Mouse (Mus musculus): Measurements from ENCODE around the gene Adam12. TPM values are rescaled to one million over a fixed set of nuclear protein-coding genes. Genes with fewer than 3 reads are reported as not detected.

Gene Adam12
- total and polyA plus RNA-seq, 2 experiments: 0.28 TPM

DNA sequence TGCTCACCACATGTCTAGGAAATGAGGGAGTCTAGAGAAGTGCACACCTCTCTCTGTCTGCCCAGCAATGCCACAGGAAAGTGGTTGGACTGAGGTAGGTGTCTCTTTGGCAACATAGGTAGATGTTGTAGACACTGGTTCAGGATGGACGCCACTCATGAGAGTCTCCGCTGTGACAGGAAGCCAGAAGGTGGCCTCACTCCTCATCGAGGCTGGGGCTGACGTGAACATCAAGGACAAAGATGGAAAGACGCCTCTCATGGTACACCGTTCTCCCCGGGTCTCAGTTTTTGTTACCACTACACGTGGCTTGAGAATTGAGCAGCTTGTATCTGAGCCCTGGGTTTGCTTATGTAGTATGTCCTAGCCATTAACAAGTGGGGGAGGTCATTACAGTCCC is 352.2 kb downstream of the Adam12 start:
- H3K4me1 ChIP-seq (ENCODE audit: control insufficient read depth, insufficient read depth, low read length): no peaks in the 10 kb centered on the region
- H3K27me3 ChIP-seq (ENCODE audit: control insufficient read depth, insufficient read depth, low read length): no peaks in the 10 kb centered on the region
- DNase-seq (ENCODE audit: extremely low read depth, low read depth, low spot score): no peak
- H3K79me2 ChIP-seq (ENCODE audit: control insufficient read depth, insufficient read depth, low read length): no peaks in the 10 kb centered on the region
- H3K9ac ChIP-seq (ENCODE audit: low read depth, low read length): no peak overlapping the region
- H3K36me3 ChIP-seq (ENCODE audit: control insufficient read depth, insufficient read depth, low read length): no peaks in the 10 kb centered on the region
- no peak overlapping the region for H3K4me3 ChIP-seq (ENCODE audit: insufficient read depth, low read depth, low read length)
- WGBS: 94% methylated on average over 8 of the region's 8 CpGs
- H3K27ac ChIP-seq (replicated peaks; ENCODE audit: insufficient read depth, low read depth, low read length): no peak overlapping the region
- no peak for TF ChIP-seq CTCF (IDR thresholded peaks at IDR 0.05; ENCODE audit: low read depth, low read length)
- TF ChIP-seq POLR2A (IDR thresholded peaks at IDR 0.05; ENCODE audit: extremely low read depth, insufficient read depth, low read length): no peak

DNA sequence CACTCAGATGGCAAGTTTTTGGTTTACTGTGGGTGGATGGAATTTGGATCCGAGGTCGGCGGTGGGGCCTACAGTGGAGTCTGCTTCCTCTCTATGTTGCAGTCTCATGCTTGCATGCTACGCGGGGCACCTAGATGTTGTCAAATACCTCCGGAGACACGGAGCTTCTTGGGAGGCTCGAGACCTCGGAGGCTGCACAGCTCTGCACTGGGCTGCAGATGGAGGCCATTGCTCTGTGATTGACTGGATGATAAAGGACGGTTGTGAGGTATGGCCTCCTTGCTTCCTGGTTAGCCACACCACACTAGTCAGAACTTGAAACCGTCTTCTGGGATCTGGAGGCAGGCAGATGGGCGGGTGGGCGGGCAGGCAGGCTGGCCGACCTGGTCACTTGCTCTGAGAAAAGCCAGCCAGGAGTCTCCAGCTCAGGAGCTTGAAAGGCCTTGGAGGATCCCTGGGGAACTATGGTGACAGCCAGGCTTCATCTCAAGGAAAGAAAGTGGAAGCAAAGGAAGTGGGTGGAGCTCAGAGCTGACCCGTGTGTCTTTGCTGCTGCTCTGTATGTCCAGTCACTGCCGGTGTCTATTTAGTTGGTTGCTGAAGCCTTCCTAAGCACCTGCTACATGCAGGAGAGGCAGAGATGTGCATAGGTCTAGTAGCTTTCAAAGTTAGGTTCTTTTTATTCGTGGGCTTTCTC is 355.2 kb downstream of the Adam12 start:
- WGBS: 80% methylated on average over 17 of the region's 17 CpGs
- H3K4me3 ChIP-seq (ENCODE audit: insufficient read depth, low read depth, low read length): no peak overlapping the region

DNA sequence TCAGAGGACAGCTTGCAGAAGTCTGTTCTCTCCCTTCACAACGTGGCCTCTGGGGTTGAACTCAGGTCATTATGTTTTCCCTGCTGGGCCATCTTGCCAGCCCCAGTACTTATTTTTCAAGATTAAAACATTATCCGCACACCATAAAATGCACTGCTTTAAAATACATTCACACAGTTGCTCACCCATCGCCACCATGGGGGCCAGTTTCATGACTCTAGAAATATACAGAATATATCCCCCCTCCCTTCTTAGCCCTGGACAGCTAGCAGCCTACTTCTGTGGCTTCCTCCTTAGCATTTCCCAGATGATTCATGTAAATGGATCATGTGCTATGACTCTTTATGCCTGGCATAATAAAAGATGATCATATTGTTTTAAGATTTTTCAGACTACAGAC is 355.8 kb downstream of the Adam12 start:
- no peak overlapping the region for H3K4me3 ChIP-seq (ENCODE audit: insufficient read depth, low read depth, low read length)
- no peaks in the 10 kb centered on the region for H3K27me3 ChIP-seq (ENCODE audit: control insufficient read depth, insufficient read depth, low read length)
- no peaks in the 10 kb centered on the region for H3K79me2 ChIP-seq (ENCODE audit: control insufficient read depth, insufficient read depth, low read length)
- no peak overlapping the region for H3K27ac ChIP-seq (replicated peaks; ENCODE audit: insufficient read depth, low read depth, low read length)
- H3K9ac ChIP-seq (ENCODE audit: low read depth, low read length): no peak overlapping the region
- 78% methylated on average over 3 of the region's 3 CpGs for WGBS
- H3K36me3 ChIP-seq (ENCODE audit: control insufficient read depth, insufficient read depth, low read length): no peaks in the 10 kb centered on the region
- no peak for TF ChIP-seq POLR2A (IDR thresholded peaks at IDR 0.05; ENCODE audit: extremely low read depth, insufficient read depth, low read length)
- TF ChIP-seq CTCF (IDR thresholded peaks at IDR 0.05; ENCODE audit: low read depth, low read length): no peak
- H3K4me1 ChIP-seq (ENCODE audit: control insufficient read depth, insufficient read depth, low read length): no peaks in the 10 kb centered on the region
- no peak for DNase-seq (ENCODE audit: extremely low read depth, low read depth, low spot score)

More for the DNA sequence above, 355.2 kb downstream of the Adam12 start:
- Histone ChIP-seq H3K36me3 (ENCODE audit: control insufficient read depth, insufficient read depth, low read length) (no peaks in the 10 kb centered on the region), H3K79me2 (ENCODE audit: control insufficient read depth, insufficient read depth, low read length) (no peaks in the 10 kb centered on the region), H3K4me1 (ENCODE audit: control insufficient read depth, insufficient read depth, low read length) (no peaks in the 10 kb centered on the region), H3K27me3 (ENCODE audit: control insufficient read depth, insufficient read depth, low read length) (no peaks in the 10 kb centered on the region), H3K9ac (ENCODE audit: low read depth, low read length) (no peak overlapping the region), H3K27ac (replicated peaks; ENCODE audit: insufficient read depth, low read depth, low read length) (no peak overlapping the region)
- no peak for DNase-seq (ENCODE audit: extremely low read depth, low read depth, low spot score)
- no peak for TF ChIP-seq CTCF (IDR thresholded peaks at IDR 0.05; ENCODE audit: low read depth, low read length)
- TF ChIP-seq POLR2A (IDR thresholded peaks at IDR 0.05; ENCODE audit: extremely low read depth, insufficient read depth, low read length): no peak

DNA sequence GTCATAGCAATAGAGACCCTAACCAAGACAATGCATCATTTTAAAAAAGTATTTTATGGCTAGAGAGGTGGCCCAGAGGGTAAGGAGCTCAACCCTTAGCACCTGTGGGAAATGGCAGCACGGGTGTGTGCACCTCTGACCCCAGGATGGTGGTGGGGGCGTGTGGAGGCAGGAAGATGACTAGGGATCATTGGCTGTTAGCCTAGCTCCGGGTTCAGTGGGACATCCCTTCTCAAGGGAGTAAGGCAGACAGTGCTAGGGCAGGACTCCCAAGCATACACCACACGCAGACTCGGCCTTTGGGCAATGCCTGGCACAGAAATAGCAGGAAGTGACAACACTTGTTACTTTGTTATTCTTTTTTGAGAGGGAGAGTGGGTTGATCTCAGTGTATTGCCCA is 359.2 kb downstream of the Adam12 start:
- no peak for TF ChIP-seq CTCF (IDR thresholded peaks at IDR 0.05; ENCODE audit: low read depth, low read length)
- TF ChIP-seq POLR2A (IDR thresholded peaks at IDR 0.05; ENCODE audit: extremely low read depth, insufficient read depth, low read length): no peak
- H3K36me3 ChIP-seq (ENCODE audit: control insufficient read depth, insufficient read depth, low read length): no peaks in the 10 kb centered on the region
- no peak overlapping the region for H3K9ac ChIP-seq (ENCODE audit: low read depth, low read length)
- no peak for DNase-seq (ENCODE audit: extremely low read depth, low read depth, low spot score)
- no peaks in the 10 kb centered on the region for H3K27me3 ChIP-seq (ENCODE audit: control insufficient read depth, insufficient read depth, low read length)
- H3K4me3 ChIP-seq (ENCODE audit: insufficient read depth, low read depth, low read length): no peak overlapping the region
- no peaks in the 10 kb centered on the region for H3K79me2 ChIP-seq (ENCODE audit: control insufficient read depth, insufficient read depth, low read length)
- no peak overlapping the region for H3K27ac ChIP-seq (replicated peaks; ENCODE audit: insufficient read depth, low read depth, low read length)
- no peaks in the 10 kb centered on the region for H3K4me1 ChIP-seq (ENCODE audit: control insufficient read depth, insufficient read depth, low read length)
- WGBS: 76% methylated on average over 5 of the region's 5 CpGs

DNA sequence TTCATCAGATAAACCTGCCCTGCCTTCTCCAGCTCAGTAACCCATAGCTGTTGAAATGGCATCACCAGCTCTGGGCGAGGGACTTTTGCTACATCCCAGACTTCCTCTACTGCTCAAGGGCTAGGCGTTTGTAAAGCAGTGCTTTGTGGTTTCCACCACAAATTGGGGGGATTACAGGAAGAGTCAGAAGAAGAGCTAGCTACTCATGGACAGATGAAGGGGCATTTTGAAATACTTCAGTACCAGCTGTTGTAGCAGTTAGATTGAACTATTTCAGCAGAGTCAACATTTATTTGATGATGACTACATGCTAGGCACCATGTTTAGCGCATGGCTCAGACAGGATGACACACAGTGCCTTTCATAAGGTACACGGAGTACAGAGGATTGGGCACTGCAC is 361.7 kb downstream of the Adam12 start:
- TF ChIP-seq CTCF (IDR thresholded peaks at IDR 0.05; ENCODE audit: low read depth, low read length) (no peak), POLR2A (IDR thresholded peaks at IDR 0.05; ENCODE audit: extremely low read depth, insufficient read depth, low read length) (no peak)
- Histone ChIP-seq H3K79me2 (ENCODE audit: control insufficient read depth, insufficient read depth, low read length) (no peaks in the 10 kb centered on the region), H3K9ac (ENCODE audit: low read depth, low read length) (no peak overlapping the region), H3K36me3 (ENCODE audit: control insufficient read depth, insufficient read depth, low read length) (no peaks in the 10 kb centered on the region), H3K4me1 (ENCODE audit: control insufficient read depth, insufficient read depth, low read length) (no peaks in the 10 kb centered on the region), H3K4me3 (ENCODE audit: insufficient read depth, low read depth, low read length) (no peak overlapping the region), H3K27me3 (ENCODE audit: control insufficient read depth, insufficient read depth, low read length) (no peaks in the 10 kb centered on the region), H3K27ac (replicated peaks; ENCODE audit: insufficient read depth, low read depth, low read length) (no peak overlapping the region)
- WGBS: 82% methylated on average over 4 of the region's 4 CpGs
- DNase-seq (ENCODE audit: extremely low read depth, low read depth, low spot score): no peak

DNA sequence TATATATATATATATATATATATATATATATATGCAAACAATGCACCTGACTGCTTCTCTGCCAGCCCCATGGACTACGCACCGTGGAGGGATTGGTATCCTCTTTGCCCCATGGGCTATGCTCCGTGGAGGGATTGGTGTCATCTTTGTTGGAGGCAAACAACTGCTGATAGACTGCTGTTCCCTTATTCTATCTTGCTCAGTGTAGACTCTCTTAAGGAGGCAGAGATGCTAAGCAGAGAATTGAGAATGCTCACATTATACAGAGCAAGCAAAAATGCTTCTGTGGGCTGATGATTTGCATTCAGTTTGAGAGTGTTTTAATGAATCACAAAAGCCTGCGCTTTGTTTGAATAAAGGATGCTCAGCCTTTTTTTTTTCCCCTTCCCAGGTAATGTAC is 368.3 kb downstream of the Adam12 start:
- Histone ChIP-seq H3K27ac (replicated peaks; ENCODE audit: insufficient read depth, low read depth, low read length) (no peak overlapping the region), H3K27me3 (ENCODE audit: control insufficient read depth, insufficient read depth, low read length) (no peaks in the 10 kb centered on the region), H3K4me1 (ENCODE audit: control insufficient read depth, insufficient read depth, low read length) (no peaks in the 10 kb centered on the region), H3K4me3 (ENCODE audit: insufficient read depth, low read depth, low read length) (no peak overlapping the region), H3K79me2 (ENCODE audit: control insufficient read depth, insufficient read depth, low read length) (no peaks in the 10 kb centered on the region), H3K36me3 (ENCODE audit: control insufficient read depth, insufficient read depth, low read length) (no peaks in the 10 kb centered on the region), H3K9ac (ENCODE audit: low read depth, low read length) (no peak overlapping the region)
- 89% methylated on average over 4 of the region's 4 CpGs for whole genome bisulfite sequencing
- DNase-seq (ENCODE audit: extremely low read depth, low read depth, low spot score): no peak
- TF ChIP-seq CTCF (IDR thresholded peaks at IDR 0.05; ENCODE audit: low read depth, low read length) (no peak), POLR2A (IDR thresholded peaks at IDR 0.05; ENCODE audit: extremely low read depth, insufficient read depth, low read length) (no peak)
